Mouse (Mus musculus) neural tube, embryonic 12.5 days (tissue): ENCODE results near the gene Cask. TPM values are rescaled to one million over a fixed set of nuclear protein-coding genes. Genes with fewer than 3 reads are reported as not detected.

Source experiments
- ATAC-seq: fragments of 200-750 bp; cut with Nextera tagmentation; 2 replicates; pipeline ENCODE4 v1.8.0; 2017; ENCODE audit warnings: low read depth, mild to moderate bottlenecking, moderate TSS enrichment, moderate library complexity; ENCODE audit not compliant: low FRiP score
- H3K27ac ChIP-seq: fragments of 300-500 bp; sonication (generic); 2 replicates; pipeline ENCODE4 v1.5.1; 2016
- H3K27me3 ChIP-seq: fragments of 300-500 bp; sonication (generic); replicated peaks from 2 replicates; pipeline ENCODE4 v1.6.1; 2016; ENCODE audit warnings: mild to moderate bottlenecking
- H3K36me3 ChIP-seq: fragments of 300-500 bp; sonication (generic); 2 replicates; pipeline ENCODE4 v1.6.1; 2016; ENCODE audit warnings: mild to moderate bottlenecking
- H3K4me1 ChIP-seq: fragments of 300-500 bp; sonication (generic); 2 replicates; pipeline ENCODE4 v1.6.1; 2016
- H3K4me2 ChIP-seq: fragments of 300-500 bp; sonication (generic); replicated peaks from 2 replicates; pipeline ENCODE4 v1.6.1; 2016; ENCODE audit warnings: mild to moderate bottlenecking
- H3K4me3 ChIP-seq: fragments of 300-500 bp; sonication (generic); 2 replicates; pipeline ENCODE4 v1.5.1; 2016
- H3K9ac ChIP-seq: fragments of 300-500 bp; sonication (generic); 2 replicates; pipeline ENCODE4 v1.6.1; 2016; ENCODE audit warnings: mild to moderate bottlenecking
- H3K9me3 ChIP-seq: fragments of 300-500 bp; sonication (generic); 2 replicates; pipeline ENCODE4 v1.6.1; 2016; ENCODE audit warnings: mild to moderate bottlenecking
- WGBS: fragments of 180-500 bp; shearing (Covaris S2); methylation state at CpG from one replicate; pipeline ENCODE4 v1.1.7; 2016; 5-methylcytosine and 5-hydroxymethylcytosine counted together
- polyA plus RNA-seq: library from polyadenylated mRNA; unstranded; fragments of >200 nt; fragmentation: Nextera tagmentation; extraction: Ambion mirVana; gene quantifications from 2 replicates; pipeline ENCODE4 v1.2.1, GENCODE M21; 2016

Cask gene
- polyA plus RNA-seq, 1 experiment from 2014 or later: 27.2 TPM

DNA sequence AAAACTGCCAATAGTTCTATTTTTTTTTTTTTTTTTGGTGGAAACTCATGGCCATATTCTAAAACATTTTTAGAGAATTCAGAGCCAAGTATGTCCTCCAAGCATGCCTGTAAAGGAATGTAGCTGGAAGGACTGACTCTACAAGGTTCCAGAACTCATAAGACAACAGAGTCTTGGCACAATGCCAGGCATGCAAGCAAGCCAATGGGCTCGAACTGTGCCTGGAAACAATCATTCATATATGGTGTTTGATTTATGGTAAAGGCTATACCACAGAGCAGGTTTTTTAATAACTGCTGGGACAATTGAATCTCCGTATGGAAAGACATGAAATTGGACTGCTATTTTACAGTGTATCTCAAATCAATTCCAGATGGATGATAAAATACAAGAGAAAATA, 146.1 kb downstream of the Cask start:
- no peak overlapping the region for H3K27ac ChIP-seq
- H3K4me1 ChIP-seq: no peaks in the 10 kb centered on the region
- no peak overlapping the region for H3K9ac ChIP-seq
- no peaks in the 10 kb centered on the region for H3K27me3 ChIP-seq
- ATAC-seq: no peak
- no peaks in the 10 kb centered on the region for H3K36me3 ChIP-seq
- 61% methylated on average over 2 of the region's 2 CpGs for WGBS
- no peaks in the 10 kb centered on the region for H3K9me3 ChIP-seq
- no peak overlapping the region for H3K4me2 ChIP-seq
- no peak overlapping the region for H3K4me3 ChIP-seq

DNA sequence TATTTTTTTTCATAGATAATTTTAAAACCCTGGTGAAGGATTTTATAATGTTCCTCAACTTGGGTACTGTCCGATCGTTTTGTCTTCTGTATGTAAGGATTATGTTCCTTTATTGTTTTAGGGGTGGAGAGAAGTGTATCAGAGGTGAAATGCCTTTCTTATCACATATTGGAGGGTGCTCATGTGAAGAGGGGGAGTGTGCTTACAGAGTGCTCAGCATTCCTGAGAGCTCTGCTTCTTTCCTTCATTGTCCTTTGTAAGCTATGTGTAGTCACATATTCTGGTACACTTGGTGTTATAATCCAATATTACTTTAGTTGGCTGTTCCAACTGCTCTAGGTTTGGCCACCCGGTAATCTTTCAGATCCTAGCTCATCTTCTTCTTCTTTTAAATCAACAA, 150.5 kb downstream of the Cask start:
- no peaks in the 10 kb centered on the region for H3K4me1 ChIP-seq
- ATAC-seq: no peak
- H3K36me3 ChIP-seq: no peaks in the 10 kb centered on the region
- H3K9ac ChIP-seq: no peak overlapping the region
- H3K9me3 ChIP-seq: no peaks in the 10 kb centered on the region
- H3K27me3 ChIP-seq: no peaks in the 10 kb centered on the region
- no peak overlapping the region for H3K4me2 ChIP-seq
- 90% methylated on average over 3 of the region's 3 CpGs for WGBS
- no peak overlapping the region for H3K4me3 ChIP-seq
- H3K27ac ChIP-seq: no peak overlapping the region

DNA sequence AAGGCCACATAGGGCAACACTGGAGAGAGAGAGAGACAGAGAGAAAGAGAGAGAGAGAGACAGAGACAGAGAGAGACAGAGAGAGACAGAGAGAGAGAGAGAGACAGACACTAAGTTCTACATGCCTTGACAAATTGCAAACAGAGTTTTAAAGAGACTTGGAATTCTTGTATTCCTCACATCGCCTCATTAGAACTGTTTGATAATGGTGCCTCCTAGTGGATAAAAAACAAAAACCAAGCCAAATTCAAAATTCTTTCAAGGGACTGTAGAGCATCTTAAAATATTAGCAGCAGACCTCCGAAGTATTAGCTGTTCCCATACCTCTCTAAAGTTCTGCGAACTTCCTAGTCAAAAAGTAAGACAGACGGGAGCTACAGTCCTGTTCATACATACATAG, 159.3 kb downstream of the Cask start:
- ATAC-seq: no peak
- 89% methylated on average over 4 of the region's 4 CpGs for WGBS
- H3K4me2 ChIP-seq: no peak overlapping the region
- H3K27me3 ChIP-seq: no peaks in the 10 kb centered on the region
- no peak overlapping the region for H3K9ac ChIP-seq
- H3K36me3 ChIP-seq: no peaks in the 10 kb centered on the region
- no peaks in the 10 kb centered on the region for H3K9me3 ChIP-seq
- no peaks in the 10 kb centered on the region for H3K4me1 ChIP-seq
- no peak overlapping the region for H3K27ac ChIP-seq
- H3K4me3 ChIP-seq: no peak overlapping the region

DNA sequence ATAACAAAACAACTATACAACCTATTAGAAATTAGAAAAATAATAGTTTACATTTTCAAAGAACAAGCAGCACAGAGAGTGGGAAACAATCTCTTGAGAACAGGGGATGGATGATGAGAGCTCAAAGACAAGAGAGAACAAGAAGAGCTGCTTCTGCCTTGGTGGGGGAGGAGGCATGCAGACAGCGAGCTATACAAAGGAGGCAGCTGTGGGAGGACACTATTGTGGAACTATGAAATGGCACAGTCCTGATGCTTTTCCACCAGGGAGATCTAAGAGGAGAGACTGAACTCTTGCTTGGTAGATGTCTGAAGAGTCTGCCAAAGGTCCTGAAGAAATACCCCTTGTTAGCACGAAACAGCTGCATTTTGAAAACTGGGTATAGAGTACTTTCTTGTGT, 162.8 kb downstream of the Cask start:
- H3K27ac ChIP-seq: no peak overlapping the region
- no peak overlapping the region for H3K9ac ChIP-seq
- no peak overlapping the region for H3K4me3 ChIP-seq
- ATAC-seq: no peak
- WGBS: 65% methylated on average over 2 of the region's 2 CpGs
- no peaks in the 10 kb centered on the region for H3K9me3 ChIP-seq
- no peaks in the 10 kb centered on the region for H3K4me1 ChIP-seq
- H3K27me3 ChIP-seq: no peaks in the 10 kb centered on the region
- no peak overlapping the region for H3K4me2 ChIP-seq
- H3K36me3 ChIP-seq: no peaks in the 10 kb centered on the region

DNA sequence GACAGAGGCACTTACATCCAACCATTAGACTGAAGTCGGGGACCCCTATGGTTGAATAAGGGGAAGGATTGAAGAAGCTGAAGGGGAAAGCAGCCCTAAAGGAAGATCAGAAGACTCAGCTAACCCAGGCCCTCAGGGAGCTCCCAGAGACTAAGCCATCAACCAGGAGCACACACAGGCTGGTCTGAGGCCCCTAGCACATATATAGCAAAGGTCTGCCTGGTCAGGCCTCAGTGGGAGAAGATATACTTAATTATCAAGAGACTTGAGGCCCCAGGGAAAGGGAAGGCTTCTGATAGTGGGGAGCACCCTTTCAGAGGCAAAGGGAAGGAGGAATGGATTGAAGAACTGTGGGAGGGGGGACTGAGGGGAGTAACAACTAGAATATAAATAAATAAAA, 164.6 kb downstream of the Cask start:
- Histone ChIP-seq H3K4me3 (no peak overlapping the region), H3K4me2 (no peak overlapping the region), H3K9ac (no peak overlapping the region), H3K36me3 (no peaks in the 10 kb centered on the region), H3K27me3 (no peaks in the 10 kb centered on the region), H3K27ac (no peak overlapping the region), H3K4me1 (no peaks in the 10 kb centered on the region), H3K9me3 (no peaks in the 10 kb centered on the region)
- WGBS: 100% methylated on average over 1 of the region's 1 CpGs
- no peak for ATAC-seq

DNA sequence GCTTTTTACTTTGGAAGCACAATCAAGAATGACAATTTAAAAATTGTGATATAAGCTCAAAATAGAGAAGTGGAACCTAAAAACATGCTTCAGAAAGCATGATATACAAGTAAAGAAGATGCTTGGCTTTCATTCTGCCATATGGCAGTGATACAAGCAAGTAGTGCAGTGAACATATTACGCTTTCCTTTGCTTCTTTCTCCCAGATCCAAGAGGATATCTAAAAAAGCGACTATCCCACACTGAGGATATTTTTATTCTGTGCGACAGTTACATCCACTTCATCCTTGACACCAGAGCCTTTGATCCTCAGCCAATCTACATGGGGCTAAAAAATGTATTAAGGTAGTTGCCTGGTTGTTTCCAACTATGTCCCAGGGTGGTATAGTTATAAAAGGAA, 169.4 kb downstream of the Cask start:
- Histone ChIP-seq H3K4me2 (no peak overlapping the region), H3K9ac (no peak overlapping the region), H3K9me3 (no peaks in the 10 kb centered on the region), H3K4me3 (no peak overlapping the region), H3K36me3 (no peaks in the 10 kb centered on the region), H3K27ac (no peak overlapping the region), H3K4me1 (no peaks in the 10 kb centered on the region), H3K27me3 (no peaks in the 10 kb centered on the region)
- no peak for ATAC-seq
- WGBS: 89% methylated on average over 3 of the region's 3 CpGs

DNA sequence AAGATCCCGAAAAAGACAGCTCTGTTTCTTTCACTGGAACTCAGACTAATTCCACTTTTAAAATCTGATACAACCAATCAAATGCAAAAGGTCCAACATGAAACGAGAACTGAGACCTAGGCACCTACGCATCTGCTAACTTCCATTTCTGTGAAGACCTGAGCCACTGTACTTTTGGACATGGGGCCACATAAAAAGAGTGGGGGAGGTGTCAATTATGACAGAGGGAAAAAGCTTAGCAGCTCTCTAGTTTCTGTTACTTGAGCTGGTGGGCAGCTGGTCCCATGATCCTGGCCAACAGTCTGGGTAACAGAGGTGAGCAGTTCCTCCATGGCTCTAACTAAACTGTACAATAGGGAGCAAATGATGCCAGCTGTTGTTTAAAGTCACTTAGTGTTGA, 178.2 kb downstream of the Cask start:
- no peak overlapping the region for H3K9ac ChIP-seq
- no peaks in the 10 kb centered on the region for H3K27me3 ChIP-seq
- no peaks in the 10 kb centered on the region for H3K4me1 ChIP-seq
- no peak overlapping the region for H3K4me2 ChIP-seq
- no peak overlapping the region for H3K27ac ChIP-seq
- no peaks in the 10 kb centered on the region for H3K36me3 ChIP-seq
- 85% methylated on average over 3 of the region's 3 CpGs for WGBS
- no peaks in the 10 kb centered on the region for H3K9me3 ChIP-seq
- H3K4me3 ChIP-seq: no peak overlapping the region
- ATAC-seq: no peak

DNA sequence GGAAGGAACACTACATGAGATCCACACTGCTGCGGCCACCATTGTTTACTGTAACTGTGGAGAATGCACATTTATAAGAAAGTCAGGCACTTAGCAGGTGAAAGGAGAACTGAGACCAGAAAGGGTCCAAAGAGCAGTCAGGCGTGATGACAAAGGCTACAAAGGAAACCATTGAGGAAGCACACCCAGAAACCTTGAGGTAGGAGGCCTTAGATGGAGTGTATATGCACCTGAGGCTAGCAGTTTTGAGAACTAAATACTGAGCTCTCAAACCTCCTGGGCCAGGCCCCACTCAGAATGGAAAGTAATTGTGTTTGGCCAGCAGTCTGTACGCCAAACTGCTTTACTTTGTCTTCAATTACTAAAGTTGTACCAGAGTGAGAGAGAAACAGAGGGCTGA, 180.8 kb downstream of the Cask start:
- no peak overlapping the region for H3K27ac ChIP-seq
- no peak overlapping the region for H3K4me3 ChIP-seq
- H3K9ac ChIP-seq: no peak overlapping the region
- no peak for ATAC-seq
- H3K27me3 ChIP-seq: no peaks in the 10 kb centered on the region
- no peaks in the 10 kb centered on the region for H3K4me1 ChIP-seq
- H3K9me3 ChIP-seq: no peaks in the 10 kb centered on the region
- H3K4me2 ChIP-seq: no peak overlapping the region
- 65% methylated on average over 3 of the region's 3 CpGs for WGBS
- H3K36me3 ChIP-seq: no peaks in the 10 kb centered on the region

DNA sequence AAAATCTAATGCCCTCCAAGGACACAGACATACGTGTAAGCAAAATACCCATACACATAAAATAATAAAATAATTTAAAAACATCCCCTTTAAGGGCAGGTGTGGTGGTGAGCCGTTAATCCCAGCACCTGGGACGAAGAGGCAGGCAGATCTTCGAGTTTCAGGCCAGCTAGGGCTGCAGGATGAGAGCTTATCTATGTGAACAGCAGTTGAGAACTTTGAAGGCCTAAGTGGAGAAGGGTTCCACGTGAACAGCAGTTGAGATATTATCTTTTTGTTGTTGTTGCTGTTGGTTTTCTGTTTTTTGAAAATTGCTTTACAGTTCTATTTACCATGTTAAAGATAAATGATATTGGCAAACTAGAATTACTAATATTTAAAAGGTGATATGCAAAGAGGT, 182.3 kb downstream of the Cask start:
- Histone ChIP-seq H3K9me3 (no peaks in the 10 kb centered on the region), H3K27me3 (no peaks in the 10 kb centered on the region), H3K4me3 (no peak overlapping the region), H3K36me3 (no peaks in the 10 kb centered on the region), H3K9ac (no peak overlapping the region), H3K4me1 (no peaks in the 10 kb centered on the region), H3K27ac (no peak overlapping the region), H3K4me2 (no peak overlapping the region)
- ATAC-seq: no peak
- WGBS: 84% methylated on average over 5 of the region's 5 CpGs

DNA sequence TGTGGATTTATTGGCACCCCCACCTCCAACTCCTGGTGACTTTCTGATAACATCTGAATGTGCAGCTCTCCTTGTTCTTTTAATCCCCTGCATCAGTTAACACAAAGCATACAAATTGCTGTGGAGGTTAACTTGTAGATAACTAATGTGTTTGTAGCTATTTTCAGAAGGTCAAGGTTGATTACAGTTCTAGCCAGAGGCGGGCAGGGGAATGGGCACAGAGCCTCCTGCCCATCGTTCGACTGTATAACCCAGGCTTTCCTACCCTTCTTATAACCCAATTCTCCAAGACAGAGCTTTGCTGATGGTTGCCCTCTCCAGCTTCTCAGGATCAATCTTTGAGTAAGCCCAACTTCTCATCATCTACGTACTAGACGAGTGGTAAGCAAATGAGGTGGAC, 190.1 kb downstream of the Cask start, which contains the start of gene Gpr82:
TSS of gene Gpr82 (plus strand) at position 301 of the 400 bp plus-strand sequence.
- 95% methylated on average over 5 of the region's 5 CpGs for WGBS
- no peak within 1 kb of the TSS for H3K4me3 ChIP-seq
- H3K4me1 ChIP-seq: no peaks in the 10 kb centered on the region
- H3K27me3 ChIP-seq: no peaks in the 10 kb centered on the region
- H3K9ac ChIP-seq: no peak within 1 kb of the TSS
- H3K4me2 ChIP-seq: no peak within 1 kb of the TSS
- ATAC-seq: no peak
- no peaks in the 10 kb centered on the region for H3K36me3 ChIP-seq
- no peaks in the 10 kb centered on the region for H3K9me3 ChIP-seq
- no peak within 1 kb of the TSS for H3K27ac ChIP-seq

DNA sequence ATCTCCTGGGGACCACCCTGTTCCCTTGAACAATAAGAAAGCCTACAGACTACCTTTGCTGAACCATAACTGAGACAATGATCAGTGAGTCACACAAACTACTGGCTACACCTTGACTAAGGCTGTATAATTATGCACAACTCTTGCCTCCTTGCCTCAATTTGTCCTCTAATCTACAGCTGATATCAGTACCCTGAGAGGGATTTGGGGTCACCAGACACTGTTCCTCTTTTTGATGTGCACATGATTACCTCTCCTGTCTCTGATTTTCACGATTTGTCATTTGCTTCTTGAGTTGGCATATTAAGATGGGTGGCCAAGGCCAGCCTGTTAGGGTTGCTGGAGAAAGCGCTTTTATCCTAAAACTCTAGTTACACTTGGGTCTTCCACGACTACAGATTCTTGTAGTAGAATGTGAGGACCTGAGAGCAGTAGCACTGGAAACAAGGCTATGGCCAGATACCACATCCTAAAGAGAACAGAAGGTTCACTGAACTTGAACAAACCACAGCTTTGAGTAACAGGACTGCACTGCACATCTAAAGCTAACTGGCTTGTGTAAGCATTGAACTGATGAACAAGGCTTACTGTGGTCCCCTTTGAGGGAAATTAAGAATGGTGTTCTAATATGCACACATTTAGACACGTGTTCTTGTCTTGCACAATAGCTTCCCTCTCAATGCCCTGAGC, 191.8 kb downstream of the Cask start:
- Histone ChIP-seq H3K36me3 (no peaks in the 10 kb centered on the region), H3K27ac (no peak overlapping the region), H3K4me2 (no peak overlapping the region), H3K4me3 (no peak overlapping the region), H3K9ac (no peak overlapping the region), H3K4me1 (no peaks in the 10 kb centered on the region), H3K9me3 (no peaks in the 10 kb centered on the region), H3K27me3 (no peaks in the 10 kb centered on the region)
- ATAC-seq: no peak
- 81% methylated on average over 4 of the region's 4 CpGs for WGBS

DNA sequence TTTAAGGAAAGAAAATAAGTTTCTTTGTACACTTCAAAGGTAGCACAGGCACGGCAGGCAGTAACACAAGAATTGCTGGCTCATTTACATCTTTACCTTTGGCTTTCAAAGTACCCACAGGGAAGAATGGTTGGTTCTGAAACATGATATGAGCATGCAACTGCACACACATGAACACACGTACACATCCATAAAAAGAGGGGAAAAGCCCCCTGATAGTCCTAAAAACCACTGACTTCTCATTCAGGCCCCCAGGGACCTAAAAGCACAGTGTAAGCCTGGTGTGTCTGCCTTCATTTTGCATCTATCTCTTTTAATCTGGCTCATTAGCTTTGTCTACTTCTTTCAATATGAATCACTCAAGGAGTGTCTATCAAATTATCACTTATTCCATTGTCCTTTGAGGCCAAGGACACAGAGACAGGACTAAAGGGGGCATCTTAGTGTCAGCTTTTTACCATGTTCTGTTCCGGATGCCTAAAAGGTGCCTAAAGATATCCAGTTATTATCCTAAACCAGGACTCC, 192.5 kb downstream of the Cask start:
- H3K9me3 ChIP-seq: no peaks in the 10 kb centered on the region
- H3K4me3 ChIP-seq: no peak overlapping the region
- no peaks in the 10 kb centered on the region for H3K27me3 ChIP-seq
- no peak for ATAC-seq
- H3K27ac ChIP-seq: no peak overlapping the region
- H3K4me1 ChIP-seq: no peaks in the 10 kb centered on the region
- no peak overlapping the region for H3K9ac ChIP-seq
- WGBS: 82% methylated on average over 3 of the region's 3 CpGs
- no peaks in the 10 kb centered on the region for H3K36me3 ChIP-seq
- no peak overlapping the region for H3K4me2 ChIP-seq

DNA sequence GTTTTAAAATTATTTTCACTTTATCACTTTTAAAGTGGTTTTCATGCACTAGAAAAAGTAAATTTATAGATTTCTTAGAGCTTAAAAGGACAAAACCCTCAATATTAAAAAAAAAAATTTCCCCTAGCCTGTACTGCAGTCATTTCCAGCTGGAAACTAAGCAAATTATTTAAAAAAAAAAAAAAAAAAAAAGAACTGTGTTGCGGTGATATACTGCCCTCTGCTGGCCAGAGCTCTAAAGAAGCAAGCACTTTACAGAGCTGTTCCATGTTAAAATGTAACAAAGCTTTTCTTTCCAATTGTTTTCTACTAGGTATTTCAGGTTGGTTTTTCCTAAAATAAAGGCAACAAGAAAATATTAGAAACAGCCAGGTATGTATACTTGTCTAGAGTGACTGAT, 194.4 kb downstream of the Cask start:
- no peaks in the 10 kb centered on the region for H3K27me3 ChIP-seq
- no peaks in the 10 kb centered on the region for H3K4me1 ChIP-seq
- no peak overlapping the region for H3K4me2 ChIP-seq
- no peak overlapping the region for H3K9ac ChIP-seq
- H3K36me3 ChIP-seq: no peaks in the 10 kb centered on the region
- WGBS: 13% methylated on average over 1 of the region's 1 CpGs
- H3K4me3 ChIP-seq: no peak overlapping the region
- H3K9me3 ChIP-seq: no peaks in the 10 kb centered on the region
- no peak overlapping the region for H3K27ac ChIP-seq
- no peak for ATAC-seq
